22 mouse cellular contexts compared by ENCODE assay signal in the genomic region with DNA sequence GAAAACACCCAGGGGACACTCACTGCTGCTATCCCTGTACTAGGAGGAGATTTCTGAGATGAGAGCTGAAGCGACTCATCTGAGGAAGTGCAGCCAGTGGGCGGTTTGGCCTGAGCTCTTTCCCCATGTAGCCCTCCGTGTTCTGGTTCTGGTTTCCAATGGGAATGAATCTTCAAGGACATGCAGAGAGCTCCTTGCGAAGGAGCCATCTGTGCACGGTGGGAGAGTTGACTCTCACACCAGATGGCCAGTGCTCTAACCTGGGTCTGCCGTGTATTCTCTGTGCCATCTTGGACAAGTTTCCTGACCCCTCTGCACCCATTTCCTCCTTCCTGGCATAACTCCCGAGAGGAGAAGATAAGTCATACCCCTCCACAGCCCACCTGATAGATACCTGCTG. TPM values are rescaled to one million over a fixed set of nuclear protein-coding genes. Genes with fewer than 3 reads are reported as not detected.
DNase-seq lines count a peak whose midpoint lies in the region; ATAC-seq lines count a peak whose summit lies in the region.
"Had no signal": no experiment of that assay in that cellular context is flagged by ENCODE, and none has a peak within 500 bp of the region (broad histone marks: within the 10 kb centered on the region; RNA-seq: fewer than 3 reads in every experiment).

No protein-coding gene starts in this region.

- no peak for ATAC-seq in embryonic facial prominence, embryonic 13.5 days (ENCODE audit: insufficient number of reproducible peaks, insufficient read depth, low FRiP score, low TSS enrichment, low read depth)
- no peak for ATAC-seq in liver, embryonic 13.5 days (ENCODE audit: low read depth)
- no peak for ATAC-seq in liver, embryonic 11.5 days (replicated peaks; ENCODE audit: low FRiP score)
- ATAC-seq in monocyte, adult 5-6 weeks (replicated peaks; ENCODE audit: insufficient number of reproducible peaks, low FRiP score, low TSS enrichment, poor library complexity, severe bottlenecking), result no peak
- ATAC-seq in midbrain, embryonic 15.5 days (replicated peaks), result no peak

- H3K9ac ChIP-seq in embryonic facial prominence, embryonic 13.5 days, result peak overlapping the region; percentile 6; the same call in 1 of the 2 replicates
- 0 out of 2 replicates have a peak overlapping the region, but pooled peaks have one; percentile 22 for H3K9ac ChIP-seq in liver, embryonic 13.5 days
- no peak overlapping the region for H3K9ac ChIP-seq in liver, embryonic 11.5 days (ENCODE audit: low read depth, low read length)
- no peak overlapping the region for H3K9ac ChIP-seq in midbrain, embryonic 15.5 days
- H3K9ac ChIP-seq: forebrain, embryonic 12.5 days; hindbrain, embryonic 12.5 days; neural tube, embryonic 13.5 days had no signal

- WGBS in embryonic facial prominence, embryonic 13.5 days, result 74% methylated on average over 7 of the region's 7 CpGs
- 78% methylated on average over 7 of the region's 7 CpGs for WGBS in embryonic facial prominence, embryonic 10.5 days
- WGBS in liver, embryonic 13.5 days (ENCODE audit: insufficient replicate concordance), result 61% methylated on average over 7 of the region's 7 CpGs
- 71% methylated on average over 7 of the region's 7 CpGs for WGBS in liver, embryonic 11.5 days
- WGBS in midbrain, embryonic 15.5 days, result 69% methylated on average over 7 of the region's 7 CpGs

- DNase-seq in embryonic facial prominence, embryonic 10.5 days (ENCODE audit: low spot score), result no peak
- DNase-seq in liver, embryonic 13.5 days, result no peak
- DNase-seq in liver, embryonic 11.5 days (ENCODE audit: low spot score), result no peak
- DNase-seq in cerebellum, adult 9-10 months, result peak; percentile 92
- DNase-seq in thymus, postnatal 4 days, result no peak
- DNase-seq: gastrocnemius, postnatal 36 days; heart, postnatal 10 days; kidney, adult 8-10 months; right cerebral cortex, adult 18-20 months; spleen, adult 18-20 months; thymus, postnatal 36 days had no signal

- no peaks in the 10 kb centered on the region for H3K4me1 ChIP-seq in embryonic facial prominence, embryonic 13.5 days
- peaks cover 28% of the 10 kb centered on the region for H3K4me1 ChIP-seq in embryonic facial prominence, embryonic 10.5 days
- peaks cover 78% of the 10 kb centered on the region for H3K4me1 ChIP-seq in liver, embryonic 13.5 days (replicated peaks)
- H3K4me1 ChIP-seq in liver, embryonic 11.5 days (replicated peaks; ENCODE audit: control insufficient read depth, insufficient read depth, low read length), result peaks cover 26% of the 10 kb centered on the region
- H3K4me1 ChIP-seq in midbrain, embryonic 15.5 days, result no peaks in the 10 kb centered on the region
- H3K4me1 ChIP-seq: forebrain, embryonic 12.5 days; hindbrain, embryonic 12.5 days; neural tube, embryonic 13.5 days had no signal

- H3K4me3 ChIP-seq in embryonic facial prominence, embryonic 13.5 days, result no peak overlapping the region
- no peak overlapping the region for H3K4me3 ChIP-seq in embryonic facial prominence, embryonic 10.5 days
- H3K4me3 ChIP-seq in liver, embryonic 13.5 days (replicated peaks), result no peak overlapping the region
- no peak overlapping the region for H3K4me3 ChIP-seq in liver, embryonic 11.5 days (ENCODE audit: low read depth, low read length)
- H3K4me3 ChIP-seq in midbrain, embryonic 15.5 days, result no peak overlapping the region
- H3K4me3 ChIP-seq: forebrain, embryonic 12.5 days; heart, embryonic 10.5 days; hindbrain, embryonic 12.5 days; left cerebral cortex, adult 2 months; liver, embryonic 15.5 days; neural tube, embryonic 13.5 days had no signal

- no peaks in the 10 kb centered on the region for H3K27me3 ChIP-seq in embryonic facial prominence, embryonic 13.5 days
- no peaks in the 10 kb centered on the region for H3K27me3 ChIP-seq in embryonic facial prominence, embryonic 10.5 days (replicated peaks; ENCODE audit: low read depth, poor library complexity, severe bottlenecking)
- peaks cover 3% of the 10 kb centered on the region; the same call in 1 of the 2 replicates for H3K27me3 ChIP-seq in liver, embryonic 13.5 days
- no peaks in the 10 kb centered on the region; the same call in 1 of the 2 replicates for H3K27me3 ChIP-seq in liver, embryonic 11.5 days (replicated peaks; ENCODE audit: control insufficient read depth, insufficient read depth, low read length)
- H3K27me3 ChIP-seq in midbrain, embryonic 15.5 days (replicated peaks), result no peaks in the 10 kb centered on the region
- H3K27me3 ChIP-seq: forebrain, embryonic 12.5 days; hindbrain, embryonic 12.5 days; neural tube, embryonic 13.5 days had no signal

- H3K9me3 ChIP-seq in embryonic facial prominence, embryonic 13.5 days, result no peaks in the 10 kb centered on the region
- H3K9me3 ChIP-seq in embryonic facial prominence, embryonic 10.5 days, result no peaks in the 10 kb centered on the region
- no peaks in the 10 kb centered on the region for H3K9me3 ChIP-seq in liver, embryonic 13.5 days (replicated peaks)
- no peaks in the 10 kb centered on the region for H3K9me3 ChIP-seq in liver, embryonic 11.5 days (ENCODE audit: control insufficient read depth, low read length)
- H3K9me3 ChIP-seq in midbrain, embryonic 15.5 days, result no peaks in the 10 kb centered on the region
- H3K9me3 ChIP-seq: forebrain, embryonic 12.5 days; G1E; heart, embryonic 10.5 days; hindbrain, embryonic 12.5 days; liver, embryonic 15.5 days; neural tube, embryonic 13.5 days had no signal

- H3K4me2 ChIP-seq in embryonic facial prominence, embryonic 13.5 days, result no peak overlapping the region
- no peak overlapping the region for H3K4me2 ChIP-seq in liver, embryonic 13.5 days
- H3K4me2 ChIP-seq in liver, embryonic 11.5 days, result no peak overlapping the region
- H3K4me2 ChIP-seq in midbrain, embryonic 15.5 days, result no peak overlapping the region
- H3K4me2 ChIP-seq: forebrain, embryonic 12.5 days; hindbrain, embryonic 12.5 days; liver, embryonic 15.5 days; midbrain, embryonic 11.5 days; neural tube, embryonic 13.5 days had no signal

- no peak overlapping the region for H3K27ac ChIP-seq in embryonic facial prominence, embryonic 13.5 days
- no peak overlapping the region for H3K27ac ChIP-seq in embryonic facial prominence, embryonic 10.5 days (replicated peaks)
- peak overlapping the region; percentile 30; the same call in 1 of the 2 replicates for H3K27ac ChIP-seq in liver, embryonic 13.5 days
- no peak overlapping the region for H3K27ac ChIP-seq in liver, embryonic 11.5 days (ENCODE audit: low read depth, low read length)
- no peak overlapping the region for H3K27ac ChIP-seq in midbrain, embryonic 15.5 days
- H3K27ac ChIP-seq: forebrain, embryonic 12.5 days; heart, embryonic 10.5 days; hindbrain, embryonic 12.5 days; left cerebral cortex, adult 2 months; neural tube, embryonic 13.5 days had no signal

- H3K36me3 ChIP-seq in embryonic facial prominence, embryonic 13.5 days, result no peaks in the 10 kb centered on the region
- H3K36me3 ChIP-seq in embryonic facial prominence, embryonic 10.5 days (replicated peaks), result no peaks in the 10 kb centered on the region
- no peaks in the 10 kb centered on the region for H3K36me3 ChIP-seq in liver, embryonic 13.5 days
- no peaks in the 10 kb centered on the region for H3K36me3 ChIP-seq in liver, embryonic 11.5 days (ENCODE audit: control insufficient read depth, insufficient read depth, low read length)
- H3K36me3 ChIP-seq in midbrain, embryonic 15.5 days (replicated peaks), result no peaks in the 10 kb centered on the region
- H3K36me3 ChIP-seq: forebrain, embryonic 12.5 days; G1E; heart, embryonic 10.5 days; hindbrain, embryonic 12.5 days; liver, embryonic 15.5 days; neural tube, embryonic 13.5 days had no signal

RNA-seq across cellular contexts. Expression of gene Bloc1s4, which starts 20.7 kb away (rescaled TPM):
- 28.3 and 29.6 TPM in 2 replicates for polyA plus RNA-seq in embryonic facial prominence, embryonic 13.5 days (2015; fragmentation: Nextera tagmentation; extraction: Ambion mirVana)
- 20.5 and 24.2 TPM in 2 replicates for polyA plus RNA-seq in embryonic facial prominence, embryonic 10.5 days (2016; fragmentation: Nextera tagmentation; extraction: Ambion mirVana)
- polyA plus RNA-seq in liver, embryonic 13.5 days (2015; fragmentation: Nextera tagmentation; extraction: Ambion mirVana), result 15.5 and 16.7 TPM in 2 replicates
- 29.1 and 30.0 TPM in 2 replicates for polyA plus RNA-seq in liver, embryonic 11.5 days (2014; fragmentation: Nextera tagmentation; extraction: Ambion mirVana)
- 17.5 to 38.1 TPM (median 29.6 TPM) in 3 replicates for total RNA-seq in monocyte, adult 5-6 weeks (2017)
- polyA plus RNA-seq in midbrain, embryonic 15.5 days (2015; fragmentation: Nextera tagmentation; extraction: Ambion mirVana), result 27.9 and 31.3 TPM in 2 replicates

RNA-seq across cellular contexts. Expression of gene D5Ertd579e, which starts 32.0 kb away (rescaled TPM):
- 20.0 and 20.2 TPM in 2 replicates for polyA plus RNA-seq in embryonic facial prominence, embryonic 13.5 days (2015; fragmentation: Nextera tagmentation; extraction: Ambion mirVana)
- 25.7 and 28.5 TPM in 2 replicates for polyA plus RNA-seq in embryonic facial prominence, embryonic 10.5 days (2016; fragmentation: Nextera tagmentation; extraction: Ambion mirVana)
- 21.9 and 25.3 TPM in 2 replicates for polyA plus RNA-seq in liver, embryonic 13.5 days (2015; fragmentation: Nextera tagmentation; extraction: Ambion mirVana)
- polyA plus RNA-seq in liver, embryonic 11.5 days (2014; fragmentation: Nextera tagmentation; extraction: Ambion mirVana), result 19.3 TPM in 2 replicates
- 47.6 to 61.5 TPM (median 57.5 TPM) in 3 replicates for total RNA-seq in monocyte, adult 5-6 weeks (2017)
- polyA plus RNA-seq in midbrain, embryonic 15.5 days (2015; fragmentation: Nextera tagmentation; extraction: Ambion mirVana), result 40.3 and 44.0 TPM in 2 replicates

Comparison
In these comparisons a context has a peak if more than half of its experiments do, and no peak if none do; other contexts are left out.
1. H3K9ac ChIP-seq: peak in embryonic facial prominence, embryonic 13.5 days (single experiment) and liver, embryonic 13.5 days (single experiment); none in liver, embryonic 11.5 days (single experiment) and midbrain, embryonic 15.5 days (single experiment).